Mouse (Mus musculus): Measurements from ENCODE around the gene Gpr26. TPM values are rescaled to one million over a fixed set of nuclear protein-coding genes. Genes with fewer than 3 reads are reported as not detected.

The Gpr26 gene
- polyA plus RNA-seq, 1 experiment from 2014 or later, result 3.0 TPM

DNA sequence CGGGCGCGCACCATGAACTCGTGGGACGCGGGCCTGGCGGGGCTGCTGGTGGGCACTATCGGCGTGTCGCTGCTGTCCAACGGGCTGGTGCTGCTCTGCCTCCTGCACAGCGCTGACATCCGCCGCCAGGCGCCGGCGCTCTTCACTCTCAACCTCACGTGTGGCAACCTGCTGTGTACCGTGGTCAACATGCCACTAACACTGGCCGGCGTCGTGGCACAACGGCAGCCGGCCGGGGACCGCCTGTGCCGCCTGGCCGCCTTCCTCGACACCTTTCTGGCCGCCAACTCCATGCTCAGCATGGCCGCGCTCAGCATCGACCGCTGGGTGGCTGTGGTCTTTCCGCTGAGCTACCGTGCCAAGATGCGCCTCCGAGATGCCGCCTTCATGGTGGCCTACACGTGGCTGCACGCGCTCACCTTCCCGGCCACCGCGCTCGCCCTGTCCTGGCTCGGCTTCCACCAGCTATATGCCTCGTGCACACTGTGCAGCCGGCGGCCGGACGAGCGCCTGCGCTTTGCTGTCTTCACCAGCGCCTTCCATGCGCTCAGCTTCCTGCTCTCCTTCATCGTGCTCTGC lies 745 bp downstream of the Gpr26 start:
- no peaks in the 10 kb centered on the region for H3K36me3 ChIP-seq (ENCODE audit: control insufficient read depth, insufficient read depth, low read length)
- H3K4me2 ChIP-seq (ENCODE audit: low read length), result peak overlapping the region; percentile 77
- H3K27ac ChIP-seq (ENCODE audit: low read length), result peak overlapping the region; percentile 91
- peaks cover 3% of the 10 kb centered on the region; the same call in 1 of the 2 replicates for H3K27me3 ChIP-seq (ENCODE audit: control insufficient read depth, insufficient read depth, low read depth, low read length)
- peak overlapping the region; percentile 72 for H3K4me3 ChIP-seq (ENCODE audit: low read depth, low read length)
- WGBS, result 4% methylated on average over 57 of the region's 57 CpGs
- H3K4me1 ChIP-seq (ENCODE audit: control insufficient read depth, insufficient read depth, low read length), result peaks cover 28% of the 10 kb centered on the region
- no peaks in the 10 kb centered on the region for H3K9me3 ChIP-seq (replicated peaks; ENCODE audit: control insufficient read depth, low read length, poor library complexity, severe bottlenecking)
- ATAC-seq, result peak; percentile 61
- peak overlapping the region; percentile 90 for H3K9ac ChIP-seq (ENCODE audit: low read depth, low read length)

DNA sequence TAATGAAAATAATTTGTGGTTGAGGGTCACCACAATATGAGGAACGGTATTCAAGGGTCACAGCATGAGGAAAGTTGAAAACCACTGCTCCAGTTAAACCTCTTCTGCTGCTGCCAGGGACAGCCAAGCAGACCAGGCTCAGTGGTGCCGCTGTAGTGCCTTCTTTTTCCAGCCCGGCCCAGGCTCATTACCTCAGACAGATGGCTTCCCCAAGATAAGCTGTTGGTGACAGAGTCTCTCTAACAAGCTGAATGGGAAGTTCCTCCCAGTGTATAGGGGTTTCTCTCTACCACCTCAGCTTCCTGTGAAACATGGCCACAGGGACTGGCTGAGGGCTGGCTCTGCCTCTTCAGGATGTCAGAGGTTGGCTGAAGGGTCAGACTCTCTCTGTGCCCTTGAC lies 4.0 kb downstream of the Gpr26 start:
- Histone ChIP-seq H3K4me3 (ENCODE audit: low read depth, low read length) (peak overlapping the region; percentile 1; the same call in 1 of the 2 replicates), H3K9me3 (replicated peaks; ENCODE audit: control insufficient read depth, low read length, poor library complexity, severe bottlenecking) (no peaks in the 10 kb centered on the region), H3K27ac (ENCODE audit: low read length) (no peak overlapping the region), H3K4me2 (ENCODE audit: low read length) (peak overlapping the region; percentile 77), H3K9ac (ENCODE audit: low read depth, low read length) (no peak overlapping the region), H3K27me3 (ENCODE audit: control insufficient read depth, insufficient read depth, low read depth, low read length) (peaks cover 3% of the 10 kb centered on the region; the same call in 1 of the 2 replicates), H3K4me1 (ENCODE audit: control insufficient read depth, insufficient read depth, low read length) (peaks cover 17% of the 10 kb centered on the region; the same call in 1 of the 2 replicates), H3K36me3 (ENCODE audit: control insufficient read depth, insufficient read depth, low read length) (no peaks in the 10 kb centered on the region)
- WGBS, result 58% methylated on average over 3 of the region's 3 CpGs
- ATAC-seq, result no peak

DNA sequence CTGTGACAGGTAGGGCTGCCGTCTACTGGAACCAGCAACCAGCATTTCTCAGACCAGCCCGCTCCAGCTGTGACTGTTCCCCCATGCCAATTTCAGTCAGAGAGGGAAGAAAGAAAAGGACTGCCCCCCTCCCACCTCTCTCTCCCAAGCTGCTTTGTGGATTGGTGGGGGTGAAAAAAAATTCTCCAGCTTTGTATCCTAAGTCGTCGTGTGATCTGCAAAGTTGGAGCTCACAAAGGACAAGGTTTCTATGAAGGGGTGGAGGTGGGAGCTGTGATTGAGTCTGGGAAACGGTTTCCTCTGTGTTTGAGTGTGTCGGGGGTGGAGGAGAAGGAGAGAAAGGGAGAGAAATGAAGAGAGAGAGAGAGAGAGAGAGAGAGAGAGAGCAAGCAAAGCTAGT lies 9.6 kb downstream of the Gpr26 start:
- 61% methylated on average over 6 of the region's 6 CpGs for WGBS
- Histone ChIP-seq H3K36me3 (ENCODE audit: control insufficient read depth, insufficient read depth, low read length) (0 out of 2 replicates have a peak, but pooled peaks cover 2% of the 10 kb centered on the region), H3K9me3 (replicated peaks; ENCODE audit: control insufficient read depth, low read length, poor library complexity, severe bottlenecking) (no peaks in the 10 kb centered on the region), H3K4me3 (ENCODE audit: low read depth, low read length) (no peak overlapping the region), H3K4me2 (ENCODE audit: low read length) (no peak overlapping the region), H3K27ac (ENCODE audit: low read length) (no peak overlapping the region), H3K4me1 (ENCODE audit: control insufficient read depth, insufficient read depth, low read length) (no peaks in the 10 kb centered on the region), H3K9ac (ENCODE audit: low read depth, low read length) (no peak overlapping the region), H3K27me3 (ENCODE audit: control insufficient read depth, insufficient read depth, low read depth, low read length) (no peaks in the 10 kb centered on the region)
- no peak for ATAC-seq

DNA sequence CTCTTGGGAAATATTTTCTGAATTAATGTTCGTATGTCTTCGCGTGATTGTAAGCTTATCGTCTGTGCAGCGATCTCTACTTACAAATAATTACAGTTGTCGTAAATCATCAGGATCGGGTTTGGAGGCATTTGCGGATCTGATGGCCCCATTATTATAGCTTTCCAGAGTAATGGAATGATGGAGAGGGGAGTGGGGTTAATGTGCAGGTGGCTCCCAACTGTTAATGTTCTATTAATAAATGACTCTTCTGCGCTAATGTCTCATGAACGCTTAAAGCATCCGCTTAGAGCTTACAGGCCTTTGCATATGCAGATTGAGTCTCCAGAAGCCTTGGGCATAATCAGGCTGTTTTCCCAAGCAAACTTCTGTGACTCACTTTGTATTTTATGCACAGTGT lies 12.3 kb downstream of the Gpr26 start:
- H3K27me3 ChIP-seq (ENCODE audit: control insufficient read depth, insufficient read depth, low read depth, low read length), result no peaks in the 10 kb centered on the region
- H3K4me2 ChIP-seq (ENCODE audit: low read length), result no peak overlapping the region
- ATAC-seq, result no peak
- no peak overlapping the region for H3K9ac ChIP-seq (ENCODE audit: low read depth, low read length)
- H3K36me3 ChIP-seq (ENCODE audit: control insufficient read depth, insufficient read depth, low read length), result peaks cover 7% of the 10 kb centered on the region; the same call in 1 of the 2 replicates
- no peak overlapping the region for H3K27ac ChIP-seq (ENCODE audit: low read length)
- no peaks in the 10 kb centered on the region for H3K9me3 ChIP-seq (replicated peaks; ENCODE audit: control insufficient read depth, low read length, poor library complexity, severe bottlenecking)
- H3K4me3 ChIP-seq (ENCODE audit: low read depth, low read length), result no peak overlapping the region
- WGBS, result 66% methylated on average over 11 of the region's 11 CpGs
- no peaks in the 10 kb centered on the region for H3K4me1 ChIP-seq (ENCODE audit: control insufficient read depth, insufficient read depth, low read length)

DNA sequence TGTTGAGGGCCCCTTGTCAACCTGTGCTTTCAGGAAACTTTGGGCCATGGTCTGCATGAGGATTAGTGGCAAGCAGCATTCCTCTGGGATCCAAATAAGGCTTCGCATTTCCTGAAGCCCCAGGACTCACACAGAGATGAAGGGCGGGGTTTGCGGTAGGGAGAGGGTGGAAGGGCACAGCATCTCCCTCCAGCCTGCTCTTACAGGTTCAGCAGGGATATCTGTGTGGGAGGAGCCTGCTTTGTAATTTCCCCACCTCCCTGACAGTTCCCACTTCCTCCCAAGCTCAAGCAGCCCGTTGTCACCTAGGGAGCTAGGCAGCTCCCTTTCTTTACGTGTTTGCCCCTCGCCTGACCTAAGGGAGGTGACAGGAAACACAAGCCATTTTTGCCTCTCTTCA lies 22.8 kb downstream of the Gpr26 start:
- no peak overlapping the region for H3K4me2 ChIP-seq (ENCODE audit: low read length)
- no peak overlapping the region for H3K27ac ChIP-seq (ENCODE audit: low read length)
- ATAC-seq, result no peak
- H3K9me3 ChIP-seq (replicated peaks; ENCODE audit: control insufficient read depth, low read length, poor library complexity, severe bottlenecking), result no peaks in the 10 kb centered on the region
- H3K9ac ChIP-seq (ENCODE audit: low read depth, low read length), result no peak overlapping the region
- peaks cover 5% of the 10 kb centered on the region; the same call in 1 of the 2 replicates for H3K36me3 ChIP-seq (ENCODE audit: control insufficient read depth, insufficient read depth, low read length)
- H3K4me3 ChIP-seq (ENCODE audit: low read depth, low read length), result no peak overlapping the region
- WGBS, result 36% methylated on average over 6 of the region's 6 CpGs
- H3K4me1 ChIP-seq (ENCODE audit: control insufficient read depth, insufficient read depth, low read length), result no peaks in the 10 kb centered on the region
- no peaks in the 10 kb centered on the region for H3K27me3 ChIP-seq (ENCODE audit: control insufficient read depth, insufficient read depth, low read depth, low read length)

DNA sequence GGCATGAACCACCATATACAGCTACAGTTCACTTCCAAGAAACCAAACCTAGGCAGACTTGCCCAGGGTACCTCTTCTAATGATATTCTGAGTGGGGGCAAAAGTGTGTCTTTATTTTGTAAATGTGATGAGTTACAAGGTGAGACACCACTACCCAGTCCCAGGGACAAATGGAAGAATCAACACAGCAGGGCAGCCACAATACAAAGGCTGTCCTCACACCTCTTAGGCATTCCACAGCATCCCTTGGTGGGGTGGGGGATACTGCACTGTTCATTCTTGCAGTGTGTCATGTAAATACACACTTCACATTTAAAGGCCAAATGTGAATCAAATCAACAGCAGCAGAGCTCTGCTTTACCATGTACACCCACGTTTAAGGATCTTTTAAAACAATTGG lies 26.0 kb downstream of the Gpr26 start:
- Histone ChIP-seq H3K4me2 (ENCODE audit: low read length) (no peak overlapping the region), H3K27ac (ENCODE audit: low read length) (no peak overlapping the region), H3K36me3 (ENCODE audit: control insufficient read depth, insufficient read depth, low read length) (no peaks in the 10 kb centered on the region), H3K4me3 (ENCODE audit: low read depth, low read length) (no peak overlapping the region), H3K4me1 (ENCODE audit: control insufficient read depth, insufficient read depth, low read length) (no peaks in the 10 kb centered on the region), H3K9me3 (replicated peaks; ENCODE audit: control insufficient read depth, low read length, poor library complexity, severe bottlenecking) (no peaks in the 10 kb centered on the region), H3K9ac (ENCODE audit: low read depth, low read length) (no peak overlapping the region), H3K27me3 (ENCODE audit: control insufficient read depth, insufficient read depth, low read depth, low read length) (no peaks in the 10 kb centered on the region)
- ATAC-seq, result no peak
- 53% methylated on average over 1 of the region's 1 CpGs for WGBS

DNA sequence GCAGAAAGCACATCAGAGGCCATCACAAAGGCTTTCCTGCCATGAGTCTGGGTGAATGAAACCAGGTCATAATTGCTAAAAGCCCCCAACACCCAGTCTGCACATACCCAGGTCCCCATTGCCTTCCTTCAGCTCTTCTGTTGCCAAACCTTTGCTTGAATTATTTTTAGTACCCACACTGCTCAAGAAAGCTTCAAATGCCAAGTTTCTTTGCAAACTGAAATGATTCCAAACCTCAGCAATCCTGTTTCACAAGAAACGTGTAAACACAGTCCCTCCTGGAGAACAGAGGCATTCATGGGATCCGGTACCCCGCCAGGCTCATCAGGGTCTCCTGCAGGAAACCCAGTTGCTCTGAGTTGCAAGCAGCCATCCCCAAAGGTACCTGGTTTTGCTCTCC lies 26.6 kb downstream of the Gpr26 start:
- Histone ChIP-seq H3K4me3 (ENCODE audit: low read depth, low read length) (no peak overlapping the region), H3K27me3 (ENCODE audit: control insufficient read depth, insufficient read depth, low read depth, low read length) (no peaks in the 10 kb centered on the region), H3K27ac (ENCODE audit: low read length) (no peak overlapping the region), H3K9me3 (replicated peaks; ENCODE audit: control insufficient read depth, low read length, poor library complexity, severe bottlenecking) (no peaks in the 10 kb centered on the region), H3K4me2 (ENCODE audit: low read length) (no peak overlapping the region), H3K36me3 (ENCODE audit: control insufficient read depth, insufficient read depth, low read length) (no peaks in the 10 kb centered on the region), H3K9ac (ENCODE audit: low read depth, low read length) (no peak overlapping the region), H3K4me1 (ENCODE audit: control insufficient read depth, insufficient read depth, low read length) (no peaks in the 10 kb centered on the region)
- no peak for ATAC-seq
- WGBS, result 75% methylated on average over 3 of the region's 3 CpGs

DNA sequence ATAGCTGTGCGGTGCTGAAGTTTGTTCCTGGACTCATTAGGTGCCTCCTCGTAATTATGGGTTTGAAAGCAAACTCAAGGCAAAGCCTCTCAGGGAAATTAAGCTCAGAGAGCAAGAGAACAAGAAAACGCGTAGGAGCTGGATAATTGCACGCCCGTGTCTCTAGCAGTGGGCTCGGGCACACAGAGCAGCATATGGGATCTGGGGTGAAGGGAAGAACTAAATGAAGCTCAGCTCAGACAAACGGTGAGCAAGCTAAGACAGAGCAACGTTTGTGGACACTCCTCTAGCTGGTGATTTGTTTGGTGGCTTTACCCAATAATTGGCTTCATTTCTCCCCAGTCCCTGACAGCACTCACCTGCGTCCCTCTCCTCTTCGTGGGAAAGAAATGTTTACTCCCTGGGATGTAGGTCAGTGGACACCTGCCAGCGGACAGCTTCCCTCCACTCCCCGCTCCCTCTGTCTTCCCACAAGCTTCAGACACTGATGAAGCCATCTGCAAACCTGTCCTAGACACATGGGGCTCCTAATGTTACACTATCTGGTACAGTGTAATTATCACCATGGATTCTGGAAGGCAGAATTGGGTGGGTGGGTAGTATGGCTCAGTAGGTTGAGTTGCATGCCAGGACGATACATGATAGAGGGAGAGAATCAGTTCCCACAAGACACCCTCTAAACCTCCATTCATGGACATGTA lies 39.9 kb downstream of the Gpr26 start:
- ATAC-seq, result no peak
- Histone ChIP-seq H3K36me3 (ENCODE audit: control insufficient read depth, insufficient read depth, low read length) (no peaks in the 10 kb centered on the region), H3K9me3 (replicated peaks; ENCODE audit: control insufficient read depth, low read length, poor library complexity, severe bottlenecking) (no peaks in the 10 kb centered on the region), H3K27me3 (ENCODE audit: control insufficient read depth, insufficient read depth, low read depth, low read length) (no peaks in the 10 kb centered on the region), H3K27ac (ENCODE audit: low read length) (no peak overlapping the region), H3K4me2 (ENCODE audit: low read length) (no peak overlapping the region), H3K9ac (ENCODE audit: low read depth, low read length) (no peak overlapping the region), H3K4me3 (ENCODE audit: low read depth, low read length) (no peak overlapping the region), H3K4me1 (ENCODE audit: control insufficient read depth, insufficient read depth, low read length) (no peaks in the 10 kb centered on the region)
- 70% methylated on average over 14 of the region's 14 CpGs for WGBS

DNA sequence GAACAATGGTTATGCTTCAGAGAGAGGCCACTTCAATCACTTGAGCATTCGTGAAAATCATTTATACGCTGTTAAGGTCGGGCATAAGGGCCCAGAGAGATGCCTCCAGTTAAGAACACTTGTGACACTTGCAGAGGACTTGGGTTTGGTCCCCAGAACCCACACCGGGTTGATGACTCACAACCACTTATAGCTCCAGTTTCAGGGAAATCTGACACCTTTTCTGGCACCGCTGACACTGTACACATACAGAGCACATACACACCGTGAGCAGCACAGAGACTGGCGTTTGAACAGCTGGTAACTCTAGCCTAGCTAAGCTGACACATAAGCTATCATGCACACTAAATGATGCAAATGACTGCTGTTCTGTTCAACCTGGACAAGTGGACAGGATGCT lies 42.7 kb downstream of the Gpr26 start:
- no peak overlapping the region for H3K4me2 ChIP-seq (ENCODE audit: low read length)
- H3K9me3 ChIP-seq (replicated peaks; ENCODE audit: control insufficient read depth, low read length, poor library complexity, severe bottlenecking), result no peaks in the 10 kb centered on the region
- H3K4me3 ChIP-seq (ENCODE audit: low read depth, low read length), result no peak overlapping the region
- H3K27ac ChIP-seq (ENCODE audit: low read length), result no peak overlapping the region
- H3K27me3 ChIP-seq (ENCODE audit: control insufficient read depth, insufficient read depth, low read depth, low read length), result no peaks in the 10 kb centered on the region
- no peak for ATAC-seq
- H3K4me1 ChIP-seq (ENCODE audit: control insufficient read depth, insufficient read depth, low read length), result peaks cover 10% of the 10 kb centered on the region
- no peaks in the 10 kb centered on the region for H3K36me3 ChIP-seq (ENCODE audit: control insufficient read depth, insufficient read depth, low read length)
- 90% methylated on average over 7 of the region's 7 CpGs for WGBS
- no peak overlapping the region for H3K9ac ChIP-seq (ENCODE audit: low read depth, low read length)
